7 mouse cellular contexts compared by ENCODE assay signal in the genomic region with DNA sequence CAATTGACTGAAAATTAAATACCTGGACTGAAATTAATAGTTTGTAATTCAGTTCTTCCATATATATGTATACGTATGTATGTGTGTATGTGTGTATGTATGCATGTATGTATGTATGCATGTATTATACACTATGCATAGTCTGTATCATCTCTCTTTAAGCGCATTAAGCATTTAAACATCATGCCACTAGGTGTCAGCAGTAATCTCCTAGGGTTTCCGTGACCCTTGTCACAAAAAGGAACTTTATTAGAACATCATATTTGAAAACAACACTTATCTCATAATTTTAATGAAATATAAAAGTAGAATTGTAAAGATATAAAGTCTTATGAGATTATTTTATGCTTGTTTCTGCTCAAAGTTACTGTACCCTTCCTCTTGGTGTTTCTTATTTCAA.
DNase-seq lines count a peak whose midpoint lies in the region; ATAC-seq and TF ChIP-seq lines count a peak whose summit lies in the region.

No protein-coding gene starts in this region.

- WGBS in kidney, postnatal 0 days: 39% methylated on average over 3 of the region's 3 CpGs
- 36% methylated on average over 3 of the region's 3 CpGs for WGBS in kidney, embryonic 14.5 days

- peak; percentile 74 for DNase-seq in kidney, postnatal 0 days (ENCODE audit: low spot score)
- DNase-seq in CD4-positive helper T cell, adult 2 months (ENCODE audit: low read depth, low spot score): peak; percentile 57
- DNase-seq in NIH3T3 (ENCODE audit: low read depth): peak; percentile 61
- no peak for DNase-seq in spleen, postnatal 4 days (ENCODE audit: low spot score in 2 of 2)
- no peak for DNase-seq in testis, postnatal 10 days (ENCODE audit: low spot score)

- no peak overlapping the region for H3K4me3 ChIP-seq in kidney, postnatal 0 days (replicated peaks; ENCODE audit: low read depth, low read length)
- H3K4me3 ChIP-seq in kidney, embryonic 14.5 days (ENCODE audit: low read length): no peak overlapping the region

- TF ChIP-seq CTCF in kidney, postnatal 0 days (IDR thresholded peaks at IDR 0.05; ENCODE audit: low read depth): peak; percentile 79

- no peaks in the 10 kb centered on the region for H3K9me3 ChIP-seq in kidney, postnatal 0 days (replicated peaks; ENCODE audit: low read length)
- no peaks in the 10 kb centered on the region for H3K9me3 ChIP-seq in kidney, embryonic 14.5 days (ENCODE audit: control insufficient read depth, low read length)

- no peak overlapping the region for H3K9ac ChIP-seq in kidney, postnatal 0 days (ENCODE audit: low read depth, low read length)
- H3K9ac ChIP-seq in kidney, embryonic 14.5 days (ENCODE audit: low read depth, low read length): no peak overlapping the region

- no peak overlapping the region for H3K27ac ChIP-seq in kidney, postnatal 0 days
- H3K27ac ChIP-seq in kidney, embryonic 14.5 days (ENCODE audit: low read depth, low read length): no peak overlapping the region

- no peaks in the 10 kb centered on the region for H3K27me3 ChIP-seq in kidney, postnatal 0 days (ENCODE audit: insufficient read depth, low read length)
- H3K27me3 ChIP-seq in kidney, embryonic 14.5 days (ENCODE audit: control insufficient read depth, insufficient read depth, low read length): no peaks in the 10 kb centered on the region

- H3K36me3 ChIP-seq in kidney, postnatal 0 days (ENCODE audit: insufficient read depth, low read length): no peaks in the 10 kb centered on the region
- no peaks in the 10 kb centered on the region for H3K36me3 ChIP-seq in kidney, embryonic 14.5 days (ENCODE audit: control insufficient read depth, insufficient read depth, low read length)

- H3K4me2 ChIP-seq in kidney, postnatal 0 days (ENCODE audit: low read length): no peak overlapping the region
- H3K4me2 ChIP-seq in kidney, embryonic 14.5 days (replicated peaks; ENCODE audit: low read depth, low read length): no peak overlapping the region

- no peak for ATAC-seq in kidney, postnatal 0 days (replicated peaks; ENCODE audit: low FRiP score, low read depth)
- no peak; the same call in 1 of the 2 replicates for ATAC-seq in kidney, embryonic 14.5 days (ENCODE audit: low FRiP score, low TSS enrichment)
- 0 out of 2 replicates have a peak, but pooled peaks have one; percentile 51 for ATAC-seq in megakaryocyte, adult 5-6 weeks (ENCODE audit: poor library complexity, severe bottlenecking)

- H3K4me1 ChIP-seq in kidney, postnatal 0 days (replicated peaks; ENCODE audit: insufficient read depth, low read length): no peaks in the 10 kb centered on the region
- H3K4me1 ChIP-seq in kidney, embryonic 14.5 days (ENCODE audit: control insufficient read depth, insufficient read depth, low read length): no peaks in the 10 kb centered on the region

Comparison
In these comparisons a context has a peak if more than half of its experiments do, and no peak if none do; other contexts are left out.
1. DNase-seq: peak in kidney, postnatal 0 days (single experiment), CD4-positive helper T cell, adult 2 months (single experiment) and NIH3T3 (single experiment); none in spleen, postnatal 4 days (0 of 2) and testis, postnatal 10 days (single experiment).